Mouse (Mus musculus) small intestine, adult 2 months (tissue): ENCODE data around the gene Dnaic1.

Experiments
- CTCF ChIP-seq: fragments of 200-500 bp; IDR thresholded peaks from 2 replicates; pipeline ENCODE4 v1.5.1; 2012; ENCODE audit warnings: low read depth, mild to moderate bottlenecking, control low read depth, inconsistent platforms, low read length, moderate library complexity, mixed read lengths; ENCODE audit not compliant: insufficient replicate concordance, insufficient read length; ENCODE audit errors: extremely low read depth
- POLR2A ChIP-seq: fragments of 200-500 bp; IDR thresholded peaks from 2 replicates; pipeline ENCODE4 v1.6.1; 2012; ENCODE audit warnings: low read depth, mild to moderate bottlenecking, control low read depth, inconsistent platforms, low read length, moderate library complexity

GRCm38 (mm10) chr4:41612166-41612565 is 42.6 kb downstream of the Dnaic1 start:
- TF ChIP-seq CTCF (no peak), POLR2A (no peak)
